Mouse (Mus musculus) cerebellum, postnatal 10 days (tissue): ENCODE data around the gene Ift172.

Source experiments
- DNase-seq, 2 experiments: peaks; one replicate each; pipeline ENCODE4 v3.0.0; 2021; ENCODE audit warnings: mixed read lengths in 2 of 2

Ift172 gene

DNA sequence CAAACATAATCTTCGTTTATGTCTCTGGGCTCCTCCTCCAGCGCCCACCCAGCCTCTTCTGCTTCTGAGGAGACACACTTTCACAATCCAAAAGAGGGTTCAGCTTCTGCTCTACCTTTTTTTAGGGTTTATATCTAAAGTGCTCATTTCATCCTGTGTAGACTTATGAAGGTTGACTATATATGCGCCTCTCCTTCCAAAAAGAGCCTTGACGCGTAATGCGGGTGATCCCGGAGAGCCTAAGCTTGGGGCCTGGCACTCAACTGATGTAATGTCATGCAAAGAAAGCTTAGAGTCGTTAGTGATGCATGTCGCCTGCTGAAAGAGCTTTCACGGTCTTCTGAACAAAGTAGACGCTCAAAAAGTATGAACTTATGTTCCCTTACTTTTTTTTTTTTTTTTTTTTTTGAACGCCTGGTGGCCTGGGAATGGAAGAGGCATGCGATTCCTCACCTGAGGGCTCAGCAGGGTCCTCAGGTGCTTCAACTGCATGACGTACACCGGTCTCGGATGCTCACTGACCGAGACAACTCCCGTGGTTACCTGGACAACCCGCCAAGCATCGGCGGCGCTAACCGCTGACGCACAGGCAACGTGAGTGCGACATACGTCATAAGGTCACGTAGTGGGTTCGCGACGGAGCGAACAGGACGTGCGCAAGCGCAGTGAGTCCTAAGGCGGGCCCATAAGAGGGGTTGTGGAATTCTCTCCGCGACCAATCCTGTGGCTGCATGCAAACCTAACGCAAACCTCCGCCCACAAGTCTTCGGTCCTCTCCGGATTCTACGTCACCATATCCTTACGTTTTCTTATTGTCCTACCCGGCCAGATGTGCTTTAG, at the start of gene Ift172:
Gene Ift172 (minus strand): TSS at position 596 of the 840 bp plus-strand sequence.
- DNase-seq = peak; percentile 98

DNA sequence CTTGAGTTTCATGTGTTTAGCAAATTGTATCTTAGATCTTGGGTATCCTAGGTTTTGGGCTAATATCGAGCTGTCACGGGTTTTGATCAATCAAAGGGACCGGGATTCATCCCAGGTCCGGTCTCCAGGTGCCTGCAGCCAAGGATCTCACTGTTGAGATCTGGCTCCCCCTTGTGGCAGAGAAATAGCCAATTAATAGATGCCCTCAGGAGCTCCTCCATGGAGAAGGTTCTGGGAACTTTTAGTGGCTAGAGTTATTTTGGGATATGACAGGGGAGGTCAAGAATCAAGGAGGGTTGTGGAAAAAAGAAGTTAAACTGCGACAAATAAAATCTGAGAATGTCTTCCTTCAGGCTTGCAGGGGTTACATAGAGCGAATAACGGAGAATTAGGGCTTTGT, 37.3 kb upstream of the Ift172 start:
- peak; percentile 80 to 85 for DNase-seq

DNA sequence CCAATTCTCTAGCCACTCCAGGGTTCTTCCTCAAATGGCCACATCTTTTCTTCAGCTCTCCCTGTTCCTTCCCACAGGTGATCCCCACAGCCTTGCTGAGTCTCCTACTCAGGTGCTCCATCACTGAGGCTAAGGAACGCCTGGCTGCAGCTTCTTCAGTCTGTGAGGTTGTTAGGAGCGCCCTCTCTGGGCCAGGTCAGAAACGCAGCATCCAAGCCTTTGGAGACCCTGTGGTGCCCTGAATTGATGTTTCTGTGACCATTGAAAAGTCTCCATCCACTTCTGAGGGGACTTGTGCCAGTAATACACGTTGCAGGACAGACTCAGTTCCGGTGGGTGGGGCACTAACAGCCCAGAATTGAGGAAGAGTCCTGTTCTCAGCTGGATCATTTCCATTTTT, 35.9 kb upstream of the Ift172 start:
- DNase-seq = peak; percentile 10 to 20

DNA sequence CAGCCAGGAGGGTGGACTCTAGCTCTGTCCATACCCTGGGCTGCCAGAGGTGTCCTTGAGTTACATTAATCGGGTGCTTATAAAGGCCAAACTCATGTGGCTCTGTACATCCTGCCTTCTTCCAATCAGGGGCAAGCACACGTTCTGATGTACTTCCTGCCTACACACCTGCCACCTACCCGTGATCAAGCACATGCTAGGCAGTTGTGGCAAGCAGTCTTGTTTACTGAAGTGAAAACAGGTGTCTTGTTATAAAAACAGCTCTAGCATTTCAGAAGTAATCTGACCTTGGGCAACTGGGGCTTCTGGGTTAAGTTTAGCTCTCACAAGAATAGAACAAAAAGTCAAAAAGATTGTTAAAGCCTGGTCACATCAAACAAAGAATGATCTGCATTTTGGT, 33.2 kb upstream of the Ift172 start:
- no peak for DNase-seq

DNA sequence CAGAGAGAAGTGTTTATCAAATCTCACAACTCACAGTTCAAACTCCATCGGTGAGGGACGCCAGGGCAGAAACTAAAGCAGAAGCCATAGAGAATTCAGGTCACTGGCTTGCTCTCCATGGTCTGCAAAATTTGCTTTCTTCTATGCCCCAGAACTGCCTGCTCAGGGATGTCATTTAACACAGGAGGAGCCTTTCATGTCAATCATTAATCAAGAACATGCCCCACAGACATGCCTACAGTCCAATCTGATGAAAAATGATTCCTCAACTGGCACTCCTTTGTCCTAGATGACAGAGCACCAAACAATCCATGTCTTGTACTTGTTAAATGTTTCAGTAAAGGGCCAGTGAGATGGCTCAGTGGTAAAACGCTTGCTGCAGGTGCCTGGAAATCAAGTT, 31.9 kb upstream of the Ift172 start:
- no peak for DNase-seq

DNA sequence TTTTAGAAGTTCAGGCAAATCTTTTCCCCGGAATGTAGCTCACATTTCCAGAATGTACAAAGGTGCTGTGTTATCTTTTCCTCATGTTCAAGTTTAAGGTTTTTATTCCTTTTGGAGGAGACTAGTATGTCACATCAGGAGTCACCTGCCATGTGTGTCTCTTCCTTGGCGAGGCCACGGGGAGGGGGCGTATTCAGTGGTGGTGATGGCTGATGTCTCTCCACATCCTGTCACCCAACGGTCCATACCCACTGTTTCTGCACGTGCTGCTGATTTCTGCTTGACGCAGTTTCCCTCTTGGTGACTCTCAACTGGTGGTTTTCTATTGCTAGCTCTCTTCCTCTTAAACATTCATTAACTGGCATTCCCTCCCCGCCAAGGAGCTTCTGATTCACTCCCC, 21.9 kb upstream of the Ift172 start:
- no peak for DNase-seq

DNA sequence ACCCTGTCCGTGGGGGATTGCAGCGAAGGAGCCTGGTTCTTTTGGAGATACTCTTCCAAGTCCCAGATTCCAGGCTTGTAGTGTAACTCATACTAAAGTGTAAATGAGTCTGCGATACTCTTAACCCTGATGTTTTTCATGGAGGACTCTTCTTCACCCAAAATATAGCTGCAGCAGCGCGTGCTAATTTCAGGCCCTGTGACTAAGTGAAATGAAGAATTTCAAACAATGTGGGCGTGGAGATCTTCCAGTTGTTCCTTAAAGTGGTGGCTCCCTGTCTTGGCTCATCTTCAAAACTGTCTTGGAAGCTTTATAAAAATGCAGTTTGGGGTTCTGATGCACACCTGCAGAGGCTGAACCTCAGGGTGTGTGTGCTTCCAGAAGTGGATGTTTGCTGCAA, 12.2 kb upstream of the Ift172 start:
- DNase-seq = no peak

DNA sequence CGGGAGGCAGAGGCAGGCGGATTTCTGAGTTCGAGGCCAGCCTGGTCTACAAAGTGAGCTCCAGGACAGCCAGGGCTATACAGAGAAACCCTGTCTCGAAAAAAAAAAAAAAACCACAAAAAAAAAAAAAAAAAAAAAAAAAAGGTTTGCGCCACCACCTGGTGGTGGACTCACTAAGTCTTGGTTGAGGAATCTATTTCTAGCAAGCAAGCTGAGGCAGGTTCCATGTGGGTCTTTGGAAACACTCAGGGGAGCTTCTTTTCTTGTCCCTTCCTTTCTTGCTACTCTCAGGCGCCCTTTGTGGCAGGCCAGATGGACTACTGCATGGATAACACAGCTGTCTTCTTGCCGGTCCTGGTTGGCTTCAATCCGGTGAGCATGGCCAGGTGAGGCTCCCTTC, 10.9 kb upstream of the Ift172 start:
- DNase-seq = no peak

DNA sequence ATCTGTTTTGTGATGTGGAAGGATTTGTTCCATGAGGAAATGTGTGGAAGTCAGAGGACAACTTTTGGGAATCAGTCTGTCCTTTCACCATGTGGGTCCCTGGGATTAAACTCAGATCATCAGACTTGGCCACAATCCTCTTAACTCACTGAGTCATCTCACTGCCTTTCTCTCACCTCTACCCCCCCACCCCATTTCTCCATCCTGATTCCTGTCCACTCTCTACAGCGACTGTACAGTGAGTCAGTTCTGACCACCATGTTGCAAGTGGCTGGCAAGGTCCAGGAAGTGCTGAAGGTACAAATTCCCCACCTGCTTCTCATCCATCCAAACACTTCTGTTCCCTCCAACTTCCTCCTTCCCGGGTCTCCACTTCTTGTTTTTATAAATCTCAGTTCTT, 7.6 kb upstream of the Ift172 start:
- no peak for DNase-seq

DNA sequence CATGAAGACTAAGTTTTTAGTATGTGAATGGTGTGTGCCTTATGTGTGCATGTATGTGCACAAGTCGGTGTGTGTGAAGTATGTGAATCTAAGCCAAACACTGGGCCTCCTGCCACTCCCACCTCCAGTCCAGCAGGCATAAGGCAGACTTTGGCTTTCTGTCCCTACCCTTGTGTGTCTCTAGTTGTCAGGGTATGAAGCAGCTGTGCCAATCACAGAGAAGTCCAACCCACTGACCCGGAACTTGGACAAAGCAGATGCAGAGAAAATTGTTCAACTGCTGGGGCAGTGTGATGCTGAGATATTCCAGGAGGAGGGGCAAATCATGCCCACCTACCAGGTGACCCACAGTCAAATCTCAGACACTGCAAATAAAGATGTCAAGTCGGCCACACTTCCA, 7.1 kb upstream of the Ift172 start:
- no peak for DNase-seq

DNA sequence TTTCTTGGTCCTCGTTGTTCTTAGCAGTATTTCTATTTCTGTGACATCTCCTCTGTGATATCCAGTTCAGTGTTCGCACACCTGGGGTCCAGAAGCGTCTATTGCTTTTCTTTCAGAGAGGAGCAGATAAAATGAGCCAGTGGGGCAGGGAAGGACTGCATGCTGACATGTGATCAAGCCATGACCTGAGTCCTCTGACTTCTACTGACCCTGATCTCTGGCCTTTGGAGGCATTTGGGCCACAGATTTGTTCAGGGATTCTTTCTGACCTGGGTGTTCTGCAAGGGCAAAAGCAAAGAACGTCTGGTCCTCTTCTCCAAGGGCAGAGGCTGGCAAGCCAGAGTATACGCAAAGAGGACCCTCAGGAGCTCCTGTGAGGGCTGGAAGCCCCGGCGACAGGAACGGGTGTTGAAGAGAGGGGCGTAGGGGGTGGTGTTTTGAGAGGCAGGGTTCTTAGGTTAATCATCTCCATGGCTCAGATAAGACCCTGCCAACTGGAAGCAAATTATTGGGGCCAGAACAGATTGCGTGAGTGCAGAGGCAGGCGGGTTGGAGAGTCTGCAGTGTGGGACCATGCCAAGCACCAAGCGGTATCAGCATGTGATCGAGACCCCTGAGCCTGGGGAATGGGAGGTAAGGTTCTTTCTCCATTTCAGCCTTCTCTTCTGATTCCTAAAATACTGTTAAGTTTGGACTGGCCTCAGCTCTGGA, 6.3 kb upstream of the Ift172 start, which contains the start of gene Gckr:
Gene Gckr (plus strand): TSS at position 397 of the 711 bp plus-strand sequence.
- no peak for DNase-seq

DNA sequence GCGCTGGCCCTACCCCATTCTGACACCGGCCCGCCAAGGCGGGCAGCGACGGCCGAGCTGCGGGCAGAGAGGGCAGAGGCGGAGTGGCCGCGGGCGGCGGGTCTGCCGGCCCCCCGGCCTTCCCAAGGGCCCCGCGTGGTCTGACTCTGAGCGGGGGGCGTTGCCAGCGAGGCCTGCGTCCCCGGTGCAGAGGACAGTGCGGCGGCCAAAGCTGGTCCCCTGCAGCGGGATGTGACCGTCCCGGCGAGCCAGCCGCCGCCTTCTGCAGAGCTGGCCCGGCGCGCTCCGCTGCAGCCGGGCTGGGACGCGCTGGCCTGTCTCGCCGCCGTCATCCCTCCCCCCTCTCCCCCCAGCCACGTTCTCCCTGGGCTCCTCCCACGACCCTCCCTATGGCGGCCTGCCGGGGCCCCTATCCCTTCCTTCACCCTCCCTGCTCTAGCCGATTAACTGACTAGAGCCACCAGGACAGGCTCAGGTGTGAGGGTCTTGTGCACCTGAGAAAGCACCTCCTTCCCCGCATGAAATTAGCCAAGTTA, 4.8 kb upstream of the Ift172 start, which contains the start of gene Fndc4:
Gene Fndc4 (minus strand): TSS at position 475 of the 536 bp plus-strand sequence.
- DNase-seq = peak; percentile 85 to 91

DNA sequence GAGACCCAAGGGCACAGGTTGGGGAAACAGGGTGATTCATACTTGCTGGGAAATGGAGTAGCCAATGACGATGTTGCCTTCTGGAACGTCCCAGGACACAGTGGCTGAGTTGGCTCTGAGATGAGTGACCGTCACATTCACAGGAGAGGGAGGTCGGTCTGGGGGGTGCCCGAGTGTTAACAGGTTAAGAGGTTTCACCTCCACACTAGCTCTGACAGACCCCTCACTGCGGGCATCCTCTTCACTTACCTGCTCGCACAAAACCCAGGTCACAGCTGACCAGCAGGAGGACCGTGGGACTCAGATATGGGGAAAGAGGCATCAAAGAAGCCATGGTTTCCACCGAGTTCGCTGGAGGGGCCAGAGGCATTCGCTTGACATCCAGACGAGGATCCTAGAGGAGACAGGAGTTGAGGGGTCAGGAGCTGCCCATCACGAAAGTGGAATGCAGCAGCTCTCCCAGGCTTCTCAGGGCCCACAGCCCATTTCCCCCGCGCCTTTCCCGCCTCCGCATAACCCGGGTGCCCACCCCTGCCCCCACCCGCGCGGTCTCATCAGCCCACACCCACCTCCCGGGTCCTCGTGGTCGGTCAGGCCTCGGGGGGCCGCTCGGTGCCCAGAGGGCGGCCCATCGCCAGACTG, 4.2 kb upstream of the Ift172 start:
- peak in 1 of 2 experiments; percentile 45 for DNase-seq

DNA sequence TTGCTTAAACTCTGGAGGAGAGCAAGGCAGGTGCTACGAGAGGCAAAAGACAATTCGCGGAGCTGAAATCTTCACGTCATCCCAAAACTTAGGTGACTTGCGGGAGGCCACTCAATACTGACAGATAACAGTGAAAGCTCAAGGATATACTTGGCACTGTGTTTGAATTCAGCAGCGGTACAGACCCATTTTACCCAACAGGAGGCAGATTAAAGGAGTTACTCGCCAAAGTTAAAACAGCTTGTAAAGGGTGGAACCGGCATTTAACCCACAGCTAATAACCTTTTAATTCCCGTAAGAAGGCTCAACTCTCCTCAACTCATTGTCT, 409 bp upstream of the Ift172 start:
- no peak for DNase-seq

DNA sequence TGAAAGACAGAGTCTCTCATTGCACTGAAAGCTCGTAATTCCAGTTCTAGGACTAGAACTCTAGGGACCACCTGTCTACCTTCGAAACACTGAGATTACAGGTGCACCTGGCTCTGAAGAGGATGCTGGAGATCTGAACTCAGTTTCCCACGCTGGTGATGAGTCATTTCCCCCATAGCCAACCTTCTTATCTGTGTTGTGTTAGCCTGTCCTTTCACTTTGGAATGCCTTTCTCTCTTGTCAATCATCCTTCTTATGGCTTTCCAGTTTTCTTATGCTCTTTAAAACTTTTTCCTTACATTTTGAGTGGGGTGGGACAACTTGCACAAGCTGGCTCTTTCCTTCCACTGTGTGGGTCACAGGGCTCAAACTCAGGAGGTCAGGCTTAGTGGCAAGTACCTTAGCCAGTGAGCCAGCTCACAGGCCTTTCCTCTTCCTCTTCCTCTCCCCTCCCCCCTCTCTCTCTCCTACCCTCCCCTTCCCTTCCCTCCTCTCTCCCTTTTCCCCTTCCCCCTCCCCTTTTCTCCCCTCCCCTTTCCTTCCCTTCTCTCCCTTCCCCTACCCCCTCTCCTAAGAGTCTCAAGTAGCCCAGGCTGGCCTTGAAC, 1.2 kb downstream of the Ift172 start:
- DNase-seq = no peak

DNA sequence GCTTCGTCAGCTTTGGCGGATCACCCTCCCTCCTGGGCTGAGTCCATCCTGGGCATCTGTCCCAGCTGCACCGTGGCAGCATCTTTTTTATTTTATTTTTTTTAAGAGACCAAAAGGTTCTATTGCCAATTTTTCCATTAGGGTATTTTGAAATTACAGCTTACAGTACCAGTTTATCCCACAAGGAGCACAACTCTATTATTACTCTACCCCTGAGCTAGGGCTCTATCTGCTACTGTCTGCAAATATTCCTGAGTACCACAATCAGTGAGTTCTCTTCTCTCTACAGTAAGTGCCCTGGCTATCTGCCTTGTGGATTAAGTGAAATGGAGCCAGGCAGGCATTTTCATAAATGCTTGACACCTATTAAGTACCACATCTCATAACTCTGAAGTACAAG, 2.3 kb downstream of the Ift172 start:
- DNase-seq = peak; percentile 17 to 22

DNA sequence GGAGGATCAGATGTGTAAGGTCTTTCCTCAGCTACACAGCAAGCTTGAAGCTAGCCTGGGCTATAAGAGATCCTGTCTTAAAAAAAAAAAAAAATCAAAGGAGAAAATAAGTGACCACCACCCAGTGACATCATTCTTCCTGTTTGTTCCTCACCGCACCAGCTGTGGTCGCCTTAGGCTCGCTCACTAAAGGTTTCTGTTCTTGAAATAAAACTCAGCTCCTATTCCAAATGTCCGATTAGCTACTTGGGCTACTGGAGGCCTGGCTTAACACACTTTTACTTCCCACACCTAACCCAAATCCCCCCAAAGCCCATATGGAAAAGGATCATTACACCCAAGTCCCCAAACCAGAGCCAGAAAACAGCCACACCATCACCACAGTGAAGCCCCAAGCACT, 2.7 kb downstream of the Ift172 start:
- DNase-seq = no peak

DNA sequence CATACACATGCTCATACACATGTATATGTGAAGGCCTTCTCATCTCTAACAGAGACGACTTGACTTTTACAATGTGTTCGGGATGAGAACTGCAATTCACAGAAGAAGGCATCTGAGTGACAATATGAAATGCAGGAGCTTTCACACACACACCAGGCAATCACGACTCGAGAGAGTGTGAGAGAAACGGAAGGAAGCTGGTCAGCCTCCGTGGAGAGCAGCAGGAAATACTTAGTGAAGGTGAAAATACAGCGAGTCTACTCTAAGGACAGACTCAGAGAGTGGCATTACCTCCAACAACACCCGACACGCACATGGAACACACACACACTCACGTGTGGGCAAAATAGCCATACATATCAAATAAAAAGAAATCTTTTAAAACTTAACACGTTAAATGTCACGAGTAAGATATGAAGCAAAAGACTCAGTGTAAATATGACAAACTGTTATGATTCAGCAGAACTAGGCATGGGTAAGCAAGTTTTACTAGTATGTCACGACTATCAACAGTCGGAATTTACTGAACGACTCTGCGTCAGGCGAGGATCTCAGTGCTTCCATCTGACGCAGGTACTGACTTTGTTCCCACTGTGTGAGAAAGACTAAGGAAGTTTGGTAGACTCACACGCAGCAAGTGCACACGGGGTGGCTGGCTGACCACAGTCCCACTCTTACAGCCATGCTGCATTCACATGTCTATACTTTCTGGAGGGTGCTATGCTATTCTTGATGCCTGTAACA, 11.5 kb downstream of the Ift172 start:
- DNase-seq = no peak

DNA sequence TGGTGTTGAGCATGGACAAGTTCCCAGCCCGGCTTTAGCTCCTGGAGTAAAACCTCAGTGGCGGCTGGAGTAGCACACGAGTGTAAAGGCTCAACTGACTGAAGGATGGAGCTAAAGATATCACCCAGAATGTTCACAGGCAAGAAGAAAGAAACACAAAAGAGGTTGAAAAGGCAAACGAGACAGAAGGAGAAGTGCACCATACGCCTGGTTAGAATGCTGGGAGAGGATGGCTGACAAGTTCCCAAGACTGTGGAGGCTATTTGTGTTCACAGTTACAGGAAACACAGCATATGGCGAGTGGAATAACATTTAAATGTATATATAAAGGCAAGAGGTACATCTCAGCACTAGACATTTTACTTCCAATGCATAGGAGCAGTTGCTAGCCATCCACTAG, 17.9 kb downstream of the Ift172 start:
- no peak for DNase-seq

DNA sequence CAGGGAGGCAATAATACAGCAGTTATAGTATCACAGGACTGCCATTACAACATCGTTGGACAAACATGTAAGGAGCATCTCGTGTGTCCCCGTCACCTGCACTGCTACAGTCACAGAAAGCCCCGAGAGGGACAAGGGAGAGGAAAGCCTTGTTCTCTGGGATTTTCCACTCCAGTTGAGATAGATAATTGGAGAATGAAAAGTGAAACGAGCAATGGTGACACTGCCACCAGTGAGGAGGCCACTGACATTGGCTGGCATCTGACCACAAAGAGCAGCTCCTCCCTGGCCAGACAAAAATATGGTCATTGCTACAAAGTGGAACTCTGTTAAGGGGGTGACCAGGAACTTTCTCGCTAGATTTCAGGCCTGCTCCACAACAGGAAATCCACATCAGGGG, 23.2 kb downstream of the Ift172 start:
- no peak for DNase-seq

DNA sequence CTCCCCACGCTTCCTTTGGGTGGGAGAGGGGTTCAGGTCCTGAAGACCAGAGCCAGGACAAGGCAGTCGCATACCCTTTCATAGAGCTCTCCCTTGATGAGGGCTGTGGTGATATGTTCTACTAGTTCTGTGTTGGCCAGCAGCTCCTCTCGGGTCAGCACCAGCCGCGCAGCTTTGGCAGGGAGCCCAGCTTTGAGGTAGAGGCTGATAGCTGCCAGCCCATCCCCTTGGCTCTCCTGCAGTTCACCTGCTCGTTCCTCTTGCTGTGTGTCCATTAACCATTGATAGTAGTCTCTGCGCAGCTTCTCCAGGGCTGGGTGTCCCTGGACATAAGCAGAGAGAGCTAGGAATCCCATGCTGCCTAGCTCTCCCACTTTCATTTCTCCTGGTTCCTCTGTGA, 24.8 kb downstream of the Ift172 start:
- peak; percentile 29 to 44 for DNase-seq

DNA sequence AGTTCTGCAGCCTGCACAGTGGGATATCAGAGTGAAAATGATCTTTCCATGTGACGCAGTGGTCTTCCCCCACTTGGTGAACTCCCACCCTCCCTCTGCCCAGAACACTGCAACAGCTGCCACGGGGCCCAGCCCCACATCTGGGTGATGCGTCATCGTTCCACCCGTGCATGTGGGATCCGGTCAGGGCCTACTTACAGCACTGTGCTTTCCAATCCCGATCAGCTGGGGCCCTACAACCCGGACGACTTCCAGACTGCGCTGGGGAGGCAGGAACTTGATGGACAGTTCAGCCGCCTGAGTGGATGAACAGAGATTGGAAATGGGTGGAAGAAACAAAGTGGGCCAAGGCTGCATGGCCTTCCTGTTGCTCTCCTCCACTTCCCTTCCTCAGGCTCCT, 33.3 kb downstream of the Ift172 start:
- no peak for DNase-seq
